Mouse (Mus musculus): ENCODE measurements around the gene Pde4d.

- no peak for TF ChIP-seq CTCF (IDR thresholded peaks at IDR 0.05; ENCODE audit: borderline replicate concordance, insufficient read depth, low read depth, low read length)
- TF ChIP-seq POLR2A (IDR thresholded peaks at IDR 0.05; ENCODE audit: borderline replicate concordance, insufficient read depth, low read length) = no peak
These were observed 1340.4 kb downstream of the Pde4d start for GRCm38 (mm10) chr13:109790045-109790715.
